In the genomic region with DNA sequence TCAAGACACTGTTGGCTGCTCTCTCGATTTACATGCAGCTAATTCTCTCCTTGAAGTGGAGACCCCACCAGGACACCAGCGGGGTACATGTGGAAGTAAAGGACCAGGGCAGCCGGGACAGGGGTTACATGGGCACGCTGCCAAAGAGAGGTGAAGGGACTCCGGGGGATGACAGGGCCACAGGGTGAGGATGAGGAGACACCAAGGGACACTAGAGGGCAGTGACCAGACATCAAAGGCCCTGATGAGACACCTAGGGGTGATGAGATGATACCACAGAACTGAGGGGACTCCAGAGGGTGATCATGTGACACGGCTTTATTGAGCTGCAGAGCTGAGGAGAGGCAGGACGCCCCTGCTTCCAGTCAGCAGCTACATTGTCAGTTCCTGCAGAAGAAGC, we compare ENCODE assay signal across 14 mouse cellular contexts. TPM values are rescaled to one million over a fixed set of nuclear protein-coding genes. Genes with fewer than 3 reads are reported as not detected.
DNase-seq lines count a peak whose midpoint lies in the region; ATAC-seq and TF ChIP-seq lines count a peak whose summit lies in the region.
"Had no signal": no experiment of that assay in that cellular context is flagged by ENCODE, and none has a peak within 500 bp of the region (broad histone marks: within the 10 kb centered on the region; RNA-seq: fewer than 3 reads in every experiment).

No protein-coding gene starts in this region.

- H3K27ac ChIP-seq in forebrain, postnatal 0 days (ENCODE audit: low read depth, low read length), result no peak overlapping the region
- H3K27ac ChIP-seq in forebrain, embryonic 15.5 days (replicated peaks), result no peak overlapping the region; the same call in 1 of the 2 replicates
- 0 out of 2 replicates have a peak overlapping the region, but pooled peaks have one; percentile 27 for H3K27ac ChIP-seq in neural tube, embryonic 12.5 days
- H3K27ac ChIP-seq in hindbrain, embryonic 16.5 days (ENCODE audit: low read depth, low read length), result peak overlapping the region; percentile 37; the same call in 1 of the 2 replicates
- H3K27ac ChIP-seq in neural tube, embryonic 15.5 days (replicated peaks), result peak overlapping the region; percentile 81

- no peak overlapping the region for H3K9ac ChIP-seq in forebrain, postnatal 0 days
- H3K9ac ChIP-seq in forebrain, embryonic 15.5 days (replicated peaks), result no peak overlapping the region
- no peak overlapping the region for H3K9ac ChIP-seq in neural tube, embryonic 12.5 days
- H3K9ac ChIP-seq in hindbrain, embryonic 16.5 days (ENCODE audit: low read depth, low read length), result no peak overlapping the region
- no peak overlapping the region for H3K9ac ChIP-seq in neural tube, embryonic 15.5 days (replicated peaks)
- H3K9ac ChIP-seq: lung, embryonic 14.5 days had no signal

- no peak overlapping the region for H3K4me3 ChIP-seq in forebrain, postnatal 0 days (ENCODE audit: low read depth, low read length)
- H3K4me3 ChIP-seq in forebrain, embryonic 15.5 days, result no peak overlapping the region
- H3K4me3 ChIP-seq in neural tube, embryonic 12.5 days, result no peak overlapping the region
- H3K4me3 ChIP-seq in hindbrain, embryonic 16.5 days (ENCODE audit: low read length), result no peak overlapping the region
- H3K4me3 ChIP-seq in neural tube, embryonic 15.5 days (replicated peaks), result no peak overlapping the region

- peak; percentile 27 for ATAC-seq in forebrain, postnatal 0 days
- ATAC-seq in forebrain, embryonic 15.5 days (replicated peaks), result no peak
- ATAC-seq in neural tube, embryonic 12.5 days (ENCODE audit: low FRiP score, low read depth), result no peak
- no peak for ATAC-seq in hindbrain, embryonic 16.5 days
- peak; percentile 12; the same call in 1 of the 2 replicates for ATAC-seq in neural tube, embryonic 15.5 days (ENCODE audit: low FRiP score)

- H3K4me1 ChIP-seq in forebrain, postnatal 0 days (ENCODE audit: insufficient read depth), result peaks cover 14% of the 10 kb centered on the region; the same call in 1 of the 2 replicates
- H3K4me1 ChIP-seq in forebrain, embryonic 15.5 days, result peaks cover 27% of the 10 kb centered on the region
- H3K4me1 ChIP-seq in neural tube, embryonic 12.5 days, result peaks cover 34% of the 10 kb centered on the region
- peaks cover 31% of the 10 kb centered on the region for H3K4me1 ChIP-seq in hindbrain, embryonic 16.5 days (ENCODE audit: control insufficient read depth, insufficient read depth, low read depth, low read length)
- peaks cover 51% of the 10 kb centered on the region for H3K4me1 ChIP-seq in neural tube, embryonic 15.5 days

- H3K36me3 ChIP-seq in forebrain, postnatal 0 days (ENCODE audit: insufficient read depth), result peaks cover 67% of the 10 kb centered on the region
- H3K36me3 ChIP-seq in forebrain, embryonic 15.5 days, result peaks cover 65% of the 10 kb centered on the region
- peaks cover 82% of the 10 kb centered on the region for H3K36me3 ChIP-seq in neural tube, embryonic 12.5 days
- H3K36me3 ChIP-seq in hindbrain, embryonic 16.5 days (ENCODE audit: control insufficient read depth, insufficient read depth, low read length), result peaks cover 39% of the 10 kb centered on the region
- peaks cover 77% of the 10 kb centered on the region for H3K36me3 ChIP-seq in neural tube, embryonic 15.5 days

- WGBS in forebrain, postnatal 0 days, result 66% methylated on average over 7 of the region's 7 CpGs
- WGBS in forebrain, embryonic 15.5 days, result 71% methylated on average over 7 of the region's 7 CpGs
- WGBS in neural tube, embryonic 12.5 days, result 73% methylated on average over 7 of the region's 7 CpGs
- WGBS in hindbrain, embryonic 16.5 days, result 70% methylated on average over 7 of the region's 7 CpGs
- 59% methylated on average over 7 of the region's 7 CpGs for WGBS in neural tube, embryonic 15.5 days

- H3K4me2 ChIP-seq in forebrain, postnatal 0 days (ENCODE audit: low read depth), result no peak overlapping the region
- H3K4me2 ChIP-seq in forebrain, embryonic 15.5 days (replicated peaks), result no peak overlapping the region
- no peak overlapping the region for H3K4me2 ChIP-seq in neural tube, embryonic 12.5 days (replicated peaks)
- H3K4me2 ChIP-seq in hindbrain, embryonic 16.5 days (ENCODE audit: low read length), result no peak overlapping the region
- no peak overlapping the region for H3K4me2 ChIP-seq in neural tube, embryonic 15.5 days
- H3K4me2 ChIP-seq: lung, embryonic 14.5 days had no signal

- peak; percentile 29 for DNase-seq in forebrain, postnatal 0 days
- DNase-seq in neural tube, embryonic 10.5 days (ENCODE audit: extremely low spot score, low spot score), result no peak
- no peak for DNase-seq in kidney, postnatal 25 days
- DNase-seq in kidney, adult 9 months, result no peak
- DNase-seq: gastrocnemius, postnatal 36 days; heart, postnatal 14 days; kidney, postnatal 10 days; lung, embryonic 14.5 days; thymus, postnatal 36 days had no signal

- H3K27me3 ChIP-seq in forebrain, postnatal 0 days (ENCODE audit: insufficient read depth, low read length), result no peaks in the 10 kb centered on the region
- H3K27me3 ChIP-seq in forebrain, embryonic 15.5 days, result no peaks in the 10 kb centered on the region
- 0 out of 2 replicates have a peak, but pooled peaks cover 2% of the 10 kb centered on the region for H3K27me3 ChIP-seq in neural tube, embryonic 12.5 days (replicated peaks)
- no peaks in the 10 kb centered on the region for H3K27me3 ChIP-seq in hindbrain, embryonic 16.5 days (replicated peaks; ENCODE audit: control insufficient read depth, insufficient read depth, low read length)
- H3K27me3 ChIP-seq in neural tube, embryonic 15.5 days (replicated peaks), result no peaks in the 10 kb centered on the region

- TF ChIP-seq CTCF in forebrain, postnatal 0 days (IDR thresholded peaks at IDR 0.05; ENCODE audit: low read depth), result peak; percentile 47

- no peaks in the 10 kb centered on the region for H3K9me3 ChIP-seq in forebrain, postnatal 0 days (ENCODE audit: low read length)
- H3K9me3 ChIP-seq in forebrain, embryonic 15.5 days, result no peaks in the 10 kb centered on the region
- no peaks in the 10 kb centered on the region for H3K9me3 ChIP-seq in neural tube, embryonic 12.5 days
- H3K9me3 ChIP-seq in hindbrain, embryonic 16.5 days (ENCODE audit: control insufficient read depth, low read length), result no peaks in the 10 kb centered on the region
- H3K9me3 ChIP-seq in neural tube, embryonic 15.5 days (replicated peaks), result no peaks in the 10 kb centered on the region

RNA-seq across cellular contexts. Expression of a gene that starts 8.3 kb away (rescaled TPM):
- 69.4 and 75.6 TPM in 2 replicates for total RNA-seq in forebrain, postnatal 0 days (2014; rRNA removed)
- polyA plus RNA-seq in forebrain, postnatal 0 days (2015; fragmentation: Nextera tagmentation; extraction: Ambion mirVana), result 46.4 and 61.3 TPM in 2 replicates
- polyA plus RNA-seq in forebrain, embryonic 15.5 days (2015; fragmentation: Nextera tagmentation; extraction: Ambion mirVana), result 66.9 and 67.4 TPM in 2 replicates
- 102 and 111 TPM in 2 replicates for polyA plus RNA-seq in neural tube, embryonic 12.5 days (2016; fragmentation: Nextera tagmentation; extraction: Ambion mirVana)
- polyA plus RNA-seq in hindbrain, embryonic 16.5 days (2015; fragmentation: Nextera tagmentation; extraction: Ambion mirVana), result 72.1 and 81.0 TPM in 2 replicates
- polyA plus RNA-seq in neural tube, embryonic 15.5 days (2015; fragmentation: Nextera tagmentation; extraction: Ambion mirVana), result 66.7 and 78.2 TPM in 2 replicates

RNA-seq across cellular contexts. Expression of a gene that starts 28.3 kb away (rescaled TPM):
- total RNA-seq in forebrain, postnatal 0 days (2014; rRNA removed), result 32.2 and 41.9 TPM in 2 replicates
- polyA plus RNA-seq in forebrain, postnatal 0 days (2015; fragmentation: Nextera tagmentation; extraction: Ambion mirVana), result 30.9 and 31.6 TPM in 2 replicates
- 27.5 and 31.5 TPM in 2 replicates for polyA plus RNA-seq in forebrain, embryonic 15.5 days (2015; fragmentation: Nextera tagmentation; extraction: Ambion mirVana)
- polyA plus RNA-seq in neural tube, embryonic 12.5 days (2016; fragmentation: Nextera tagmentation; extraction: Ambion mirVana), result 42.3 and 46.3 TPM in 2 replicates
- polyA plus RNA-seq in hindbrain, embryonic 16.5 days (2015; fragmentation: Nextera tagmentation; extraction: Ambion mirVana), result 29.3 and 35.2 TPM in 2 replicates
- polyA plus RNA-seq in neural tube, embryonic 15.5 days (2015; fragmentation: Nextera tagmentation; extraction: Ambion mirVana), result 34.2 and 39.9 TPM in 2 replicates

RNA-seq across cellular contexts. Expression of a gene that starts 40.9 kb away (rescaled TPM):
- not detected in 2 replicates for total RNA-seq in forebrain, postnatal 0 days (2014; rRNA removed)
- not detected in 2 replicates for polyA plus RNA-seq in forebrain, postnatal 0 days (2015; fragmentation: Nextera tagmentation; extraction: Ambion mirVana)
- polyA plus RNA-seq in forebrain, embryonic 15.5 days (2015; fragmentation: Nextera tagmentation; extraction: Ambion mirVana), result not detected in 2 replicates
- polyA plus RNA-seq in neural tube, embryonic 12.5 days (2016; fragmentation: Nextera tagmentation; extraction: Ambion mirVana), result not detected in 2 replicates
- not detected in 2 replicates for polyA plus RNA-seq in hindbrain, embryonic 16.5 days (2015; fragmentation: Nextera tagmentation; extraction: Ambion mirVana)
- polyA plus RNA-seq in neural tube, embryonic 15.5 days (2015; fragmentation: Nextera tagmentation; extraction: Ambion mirVana), result not detected in 2 replicates
- total RNA-seq: gastrocnemius, postnatal 36 days; heart, postnatal 14 days; left cerebral cortex, adult 8-10 months had no signal
- polyA plus RNA-seq: lung, embryonic 14.5 days had no signal

RNA-seq across cellular contexts. Expression of a gene that starts 50.8 kb away (rescaled TPM):
- 58.9 and 65.6 TPM in 2 replicates for total RNA-seq in forebrain, postnatal 0 days (2014; rRNA removed)
- polyA plus RNA-seq in forebrain, postnatal 0 days (2015; fragmentation: Nextera tagmentation; extraction: Ambion mirVana), result 84.0 and 84.7 TPM in 2 replicates
- 104 and 107 TPM in 2 replicates for polyA plus RNA-seq in forebrain, embryonic 15.5 days (2015; fragmentation: Nextera tagmentation; extraction: Ambion mirVana)
- polyA plus RNA-seq in neural tube, embryonic 12.5 days (2016; fragmentation: Nextera tagmentation; extraction: Ambion mirVana), result 100 and 103 TPM in 2 replicates
- 98.2 and 98.7 TPM in 2 replicates for polyA plus RNA-seq in hindbrain, embryonic 16.5 days (2015; fragmentation: Nextera tagmentation; extraction: Ambion mirVana)
- 96.2 and 107 TPM in 2 replicates for polyA plus RNA-seq in neural tube, embryonic 15.5 days (2015; fragmentation: Nextera tagmentation; extraction: Ambion mirVana)

Comparison
In these comparisons a context has a peak if more than half of its experiments do, and no peak if none do; other contexts are left out.
1. ATAC-seq: peak in forebrain, postnatal 0 days (single experiment) and neural tube, embryonic 15.5 days (single experiment); none in forebrain, embryonic 15.5 days (single experiment), neural tube, embryonic 12.5 days (single experiment) and hindbrain, embryonic 16.5 days (single experiment).
2. H3K27ac ChIP-seq: peak in neural tube, embryonic 12.5 days (single experiment), hindbrain, embryonic 16.5 days (single experiment) and neural tube, embryonic 15.5 days (single experiment); none in forebrain, postnatal 0 days (single experiment) and forebrain, embryonic 15.5 days (single experiment).